Mouse (Mus musculus) ovary, adult 10 weeks (tissue): Measurements from ENCODE around the gene Postn. TPM values are rescaled to one million over a fixed set of nuclear protein-coding genes. Genes with fewer than 3 reads are reported as not detected.

ENCODE experiments used
- polyA plus RNA-seq: library from polyadenylated mRNA; stranded (reverse); fragments of 350-450 nt; fragmentation: Illumina TruSeq; extraction: RNeasy Lipid Tissue Mini Kit (QIAGEN cat#74804); gene quantifications from one replicate; pipeline ENCODE4 v1.2.3, GENCODE M21; 2014

Gene Postn
- polyA plus RNA-seq, result 357 TPM

GRCm38 (mm10) chr3:54360897-54361296 lies at the start of gene Postn:
TSS of gene Postn (plus strand) at chr3:54361109.

Other genes with a start within 250 kb of the Postn start
- 6.0 TPM for gene Trpc4, start 205.1 kb upstream of the Postn start, polyA plus RNA-seq